Mouse (Mus musculus): ENCODE results near the gene Ccdc107. TPM values are rescaled to one million over a fixed set of nuclear protein-coding genes. Genes with fewer than 3 reads are reported as not detected.

The Ccdc107 gene
- polyA plus RNA-seq, 2 experiments, result 78.8 to 118 TPM

- H3K27me3 ChIP-seq (ENCODE audit: control insufficient read depth, insufficient read depth, low read length), result 0 out of 2 replicates have a peak, but pooled peaks cover 2% of the 10 kb centered on the region
- no peak overlapping the region for H3K4me3 ChIP-seq (replicated peaks; ENCODE audit: low read length)
- no peak overlapping the region for H3K9ac ChIP-seq (ENCODE audit: low read depth, low read length, severe bottlenecking)
- H3K9me3 ChIP-seq (ENCODE audit: control insufficient read depth, low read length), result no peaks in the 10 kb centered on the region
- TF ChIP-seq POLR2A (IDR thresholded peaks at IDR 0.05; ENCODE audit: borderline replicate concordance, extremely low read depth, insufficient read depth, insufficient read length), result no peak
- 69% methylated on average over 8 of the region's 8 CpGs for WGBS
- no peak overlapping the region for H3K27ac ChIP-seq (replicated peaks; ENCODE audit: low read depth, low read length)
- DNase-seq (ENCODE audit: low spot score) (no peak), ATAC-seq (ENCODE audit: low FRiP score, low read depth) (0 out of 2 replicates have a peak, but pooled peaks have one; percentile 55)
- H3K4me1 ChIP-seq (ENCODE audit: control insufficient read depth, insufficient read depth, low read length), result no peaks in the 10 kb centered on the region
- H3K4me2 ChIP-seq (replicated peaks; ENCODE audit: low read depth, low read length, severe bottlenecking), result no peak overlapping the region
- peaks cover 49% of the 10 kb centered on the region for H3K36me3 ChIP-seq (ENCODE audit: control insufficient read depth, insufficient read depth, low read length)
These were observed 37.4 kb downstream of the Ccdc107 start for GRCm38 (mm10) chr4:43530081-43530501.

- Histone ChIP-seq H3K4me1 (ENCODE audit: control insufficient read depth, insufficient read depth, low read length) (no peaks in the 10 kb centered on the region), H3K4me2 (replicated peaks; ENCODE audit: low read depth, low read length, severe bottlenecking) (no peak overlapping the region), H3K9me3 (ENCODE audit: control insufficient read depth, low read length) (no peaks in the 10 kb centered on the region), H3K9ac (ENCODE audit: low read depth, low read length, severe bottlenecking) (no peak overlapping the region), H3K36me3 (ENCODE audit: control insufficient read depth, insufficient read depth, low read length) (peaks cover 54% of the 10 kb centered on the region), H3K4me3 (replicated peaks; ENCODE audit: low read length) (no peak overlapping the region), H3K27me3 (ENCODE audit: control insufficient read depth, insufficient read depth, low read length) (0 out of 2 replicates have a peak, but pooled peaks cover 2% of the 10 kb centered on the region), H3K27ac (replicated peaks; ENCODE audit: low read depth, low read length) (no peak overlapping the region)
- ATAC-seq (ENCODE audit: low FRiP score, low read depth) (no peak; the same call in 1 of the 2 replicates), DNase-seq (ENCODE audit: low spot score) (peak; percentile 64)
- 23% methylated on average over 7 of the region's 7 CpGs for WGBS
- TF ChIP-seq POLR2A (IDR thresholded peaks at IDR 0.05; ENCODE audit: borderline replicate concordance, extremely low read depth, insufficient read depth, insufficient read length), result no peak
These were observed 37.9 kb downstream of the Ccdc107 start for GRCm38 (mm10) chr4:43530581-43530980.

DNA sequence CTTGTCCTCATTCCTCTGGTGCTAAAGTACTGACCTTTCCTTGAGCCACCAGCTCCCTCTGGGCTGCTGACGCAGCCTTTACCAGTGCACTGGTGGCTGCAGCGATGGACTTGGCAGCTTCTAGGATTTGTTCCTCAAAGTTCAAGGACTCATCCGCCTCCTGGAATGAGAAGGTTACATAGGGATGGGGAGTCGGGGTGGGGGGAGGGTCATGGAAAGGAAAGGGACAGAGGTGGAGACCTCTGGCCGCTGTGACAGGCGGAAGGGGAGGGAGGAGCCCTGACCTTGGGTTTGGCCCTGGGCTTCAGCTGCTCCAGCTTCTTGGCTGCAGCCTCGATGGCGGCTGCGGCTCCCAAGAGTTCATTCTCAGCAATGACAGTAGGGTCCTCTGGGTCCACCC is 40.6 kb downstream of the Ccdc107 start:
- ATAC-seq (ENCODE audit: low FRiP score, low read depth) (no peak), DNase-seq (ENCODE audit: low spot score) (no peak)
- WGBS, result 91% methylated on average over 9 of the region's 9 CpGs
- H3K4me1 ChIP-seq (ENCODE audit: control insufficient read depth, insufficient read depth, low read length), result no peaks in the 10 kb centered on the region
- H3K27me3 ChIP-seq (ENCODE audit: control insufficient read depth, insufficient read depth, low read length), result no peaks in the 10 kb centered on the region
- peaks cover 81% of the 10 kb centered on the region for H3K36me3 ChIP-seq (ENCODE audit: control insufficient read depth, insufficient read depth, low read length)
- H3K9ac ChIP-seq (ENCODE audit: low read depth, low read length, severe bottlenecking), result no peak overlapping the region
- no peak overlapping the region for H3K4me3 ChIP-seq (replicated peaks; ENCODE audit: low read length)
- TF ChIP-seq POLR2A (IDR thresholded peaks at IDR 0.05; ENCODE audit: borderline replicate concordance, extremely low read depth, insufficient read depth, insufficient read length), result no peak
- H3K27ac ChIP-seq (replicated peaks; ENCODE audit: low read depth, low read length), result no peak overlapping the region
- no peaks in the 10 kb centered on the region for H3K9me3 ChIP-seq (ENCODE audit: control insufficient read depth, low read length)
- H3K4me2 ChIP-seq (replicated peaks; ENCODE audit: low read depth, low read length, severe bottlenecking), result no peak overlapping the region

GRCm38 (mm10) chr4:43535628-43536027 is 42.9 kb downstream of the Ccdc107 start:
- DNase-seq (ENCODE audit: low spot score) (no peak), ATAC-seq (ENCODE audit: low FRiP score, low read depth) (no peak)
- TF ChIP-seq POLR2A (IDR thresholded peaks at IDR 0.05; ENCODE audit: borderline replicate concordance, extremely low read depth, insufficient read depth, insufficient read length), result no peak
- Histone ChIP-seq H3K4me3 (replicated peaks; ENCODE audit: low read length) (no peak overlapping the region), H3K27ac (replicated peaks; ENCODE audit: low read depth, low read length) (no peak overlapping the region), H3K9ac (ENCODE audit: low read depth, low read length, severe bottlenecking) (no peak overlapping the region), H3K9me3 (ENCODE audit: control insufficient read depth, low read length) (no peaks in the 10 kb centered on the region), H3K36me3 (ENCODE audit: control insufficient read depth, insufficient read depth, low read length) (peaks cover 100% of the 10 kb centered on the region), H3K4me2 (replicated peaks; ENCODE audit: low read depth, low read length, severe bottlenecking) (no peak overlapping the region), H3K27me3 (ENCODE audit: control insufficient read depth, insufficient read depth, low read length) (no peaks in the 10 kb centered on the region), H3K4me1 (ENCODE audit: control insufficient read depth, insufficient read depth, low read length) (no peaks in the 10 kb centered on the region)
- 96% methylated on average over 8 of the region's 8 CpGs for WGBS

- ATAC-seq (ENCODE audit: low FRiP score, low read depth), result no peak
These were observed 43.3 kb downstream of the Ccdc107 start for GRCm38 (mm10) chr4:43536031-43536430.

GRCm38 (mm10) chr4:43542044-43542443 is 49.3 kb downstream of the Ccdc107 start:
- Histone ChIP-seq H3K4me3 (replicated peaks; ENCODE audit: low read length) (no peak overlapping the region), H3K27ac (replicated peaks; ENCODE audit: low read depth, low read length) (no peak overlapping the region), H3K4me2 (replicated peaks; ENCODE audit: low read depth, low read length, severe bottlenecking) (no peak overlapping the region), H3K9me3 (ENCODE audit: control insufficient read depth, low read length) (no peaks in the 10 kb centered on the region), H3K9ac (ENCODE audit: low read depth, low read length, severe bottlenecking) (no peak overlapping the region), H3K27me3 (ENCODE audit: control insufficient read depth, insufficient read depth, low read length) (no peaks in the 10 kb centered on the region), H3K4me1 (ENCODE audit: control insufficient read depth, insufficient read depth, low read length) (no peaks in the 10 kb centered on the region), H3K36me3 (ENCODE audit: control insufficient read depth, insufficient read depth, low read length) (peaks cover 95% of the 10 kb centered on the region)
- ATAC-seq (ENCODE audit: low FRiP score, low read depth) (no peak), DNase-seq (ENCODE audit: low spot score) (no peak)
- no peak for TF ChIP-seq POLR2A (IDR thresholded peaks at IDR 0.05; ENCODE audit: borderline replicate concordance, extremely low read depth, insufficient read depth, insufficient read length)
- WGBS, result 61% methylated on average over 3 of the region's 3 CpGs

More at GRCm38 (mm10) chr4:43536031-43536430, 43.3 kb downstream of the Ccdc107 start:
- Histone ChIP-seq H3K4me2 (replicated peaks; ENCODE audit: low read depth, low read length, severe bottlenecking) (no peak overlapping the region), H3K27ac (replicated peaks; ENCODE audit: low read depth, low read length) (no peak overlapping the region), H3K36me3 (ENCODE audit: control insufficient read depth, insufficient read depth, low read length) (peaks cover 100% of the 10 kb centered on the region), H3K4me1 (ENCODE audit: control insufficient read depth, insufficient read depth, low read length) (no peaks in the 10 kb centered on the region), H3K27me3 (ENCODE audit: control insufficient read depth, insufficient read depth, low read length) (no peaks in the 10 kb centered on the region), H3K4me3 (replicated peaks; ENCODE audit: low read length) (no peak overlapping the region), H3K9me3 (ENCODE audit: control insufficient read depth, low read length) (no peaks in the 10 kb centered on the region), H3K9ac (ENCODE audit: low read depth, low read length, severe bottlenecking) (no peak overlapping the region)
- TF ChIP-seq POLR2A (IDR thresholded peaks at IDR 0.05; ENCODE audit: borderline replicate concordance, extremely low read depth, insufficient read depth, insufficient read length), result no peak
- no peak for DNase-seq (ENCODE audit: low spot score)
- WGBS, result 94% methylated on average over 9 of the region's 9 CpGs

Other genes with a start within 250 kb of the Ccdc107 start
- gene Atp8b5, start 225.7 kb upstream of the Ccdc107 start, polyA plus RNA-seq (2012; rRNA removed), result 0.68 and 1.3 TPM in 2 replicates
- 0.52 and 0.57 TPM in 2 replicates for gene Atp8b5, start 225.7 kb upstream of the Ccdc107 start, polyA plus RNA-seq (2014; fragmentation: Nextera tagmentation; extraction: Ambion mirVana)
- 16.2 and 25.4 TPM in 2 replicates for gene Rusc2, start 110.9 kb upstream of the Ccdc107 start, polyA plus RNA-seq (2012; rRNA removed)
- 8.0 and 9.6 TPM in 2 replicates for gene Rusc2, start 110.9 kb upstream of the Ccdc107 start, polyA plus RNA-seq (2014; fragmentation: Nextera tagmentation; extraction: Ambion mirVana)
- gene Fam166b, start 63.8 kb upstream of the Ccdc107 start, polyA plus RNA-seq (2012; rRNA removed), result 0.20 and 0.29 TPM in 2 replicates
- gene Fam166b, start 63.8 kb upstream of the Ccdc107 start, polyA plus RNA-seq (2014; fragmentation: Nextera tagmentation; extraction: Ambion mirVana), result 0.14 and 0.33 TPM in 2 replicates
- gene Tesk1, start 51.0 kb upstream of the Ccdc107 start, polyA plus RNA-seq (2012; rRNA removed), result 47.4 and 63.1 TPM in 2 replicates
- 15.8 and 17.6 TPM in 2 replicates for gene Tesk1, start 51.0 kb upstream of the Ccdc107 start, polyA plus RNA-seq (2014; fragmentation: Nextera tagmentation; extraction: Ambion mirVana)
- 1.3 TPM in 2 replicates for gene Cd72, start 38.3 kb upstream of the Ccdc107 start, polyA plus RNA-seq (2012; rRNA removed)
- 4.4 and 7.5 TPM in 2 replicates for gene Cd72, start 38.3 kb upstream of the Ccdc107 start, polyA plus RNA-seq (2014; fragmentation: Nextera tagmentation; extraction: Ambion mirVana)
- not detected in 2 replicates for gene Sit1, start 9.2 kb upstream of the Ccdc107 start, polyA plus RNA-seq (2012; rRNA removed)
- gene Sit1, start 9.2 kb upstream of the Ccdc107 start, polyA plus RNA-seq (2014; fragmentation: Nextera tagmentation; extraction: Ambion mirVana), result not detected in 2 replicates
- gene Arhgef39, start 6.8 kb downstream of the Ccdc107 start, polyA plus RNA-seq (2012; rRNA removed), result 84.9 and 108 TPM in 2 replicates
- 25.2 and 27.6 TPM in 2 replicates for gene Arhgef39, start 6.8 kb downstream of the Ccdc107 start, polyA plus RNA-seq (2014; fragmentation: Nextera tagmentation; extraction: Ambion mirVana)
- 4.9 TPM in 2 replicates for gene Car9, start 14.1 kb downstream of the Ccdc107 start, polyA plus RNA-seq (2012; rRNA removed)
- gene Car9, start 14.1 kb downstream of the Ccdc107 start, polyA plus RNA-seq (2014; fragmentation: Nextera tagmentation; extraction: Ambion mirVana), result 1.0 and 1.2 TPM in 2 replicates
- gene Tpm2, start 30.9 kb downstream of the Ccdc107 start, polyA plus RNA-seq (2012; rRNA removed), result 206 and 361 TPM in 2 replicates
- gene Tpm2, start 30.9 kb downstream of the Ccdc107 start, polyA plus RNA-seq (2014; fragmentation: Nextera tagmentation; extraction: Ambion mirVana), result 382 and 495 TPM in 2 replicates
- gene Creb3, start 69.4 kb downstream of the Ccdc107 start, polyA plus RNA-seq (2012; rRNA removed), result 51.7 and 58.0 TPM in 2 replicates
- 71.4 and 78.5 TPM in 2 replicates for gene Creb3, start 69.4 kb downstream of the Ccdc107 start, polyA plus RNA-seq (2014; fragmentation: Nextera tagmentation; extraction: Ambion mirVana)
- 69.4 and 75.5 TPM in 2 replicates for gene Tln1, start 69.8 kb downstream of the Ccdc107 start, polyA plus RNA-seq (2012; rRNA removed)
- gene Tln1, start 69.8 kb downstream of the Ccdc107 start, polyA plus RNA-seq (2014; fragmentation: Nextera tagmentation; extraction: Ambion mirVana), result 62.4 and 63.3 TPM in 2 replicates
- gene Rgp1, start 85.8 kb downstream of the Ccdc107 start, polyA plus RNA-seq (2012; rRNA removed), result 81.9 and 101 TPM in 2 replicates
- 33.3 and 35.3 TPM in 2 replicates for gene Rgp1, start 85.8 kb downstream of the Ccdc107 start, polyA plus RNA-seq (2014; fragmentation: Nextera tagmentation; extraction: Ambion mirVana)
- gene Gba2, start 86.0 kb downstream of the Ccdc107 start, polyA plus RNA-seq (2012; rRNA removed), result 39.8 and 50.1 TPM in 2 replicates
- 18.4 and 19.9 TPM in 2 replicates for gene Gba2, start 86.0 kb downstream of the Ccdc107 start, polyA plus RNA-seq (2014; fragmentation: Nextera tagmentation; extraction: Ambion mirVana)
- gene Msmp, start 91.6 kb downstream of the Ccdc107 start, polyA plus RNA-seq (2012; rRNA removed), result 0.24 and 0.88 TPM in 2 replicates
- gene Msmp, start 91.6 kb downstream of the Ccdc107 start, polyA plus RNA-seq (2014; fragmentation: Nextera tagmentation; extraction: Ambion mirVana), result 2.8 and 3.0 TPM in 2 replicates
- gene Npr2, start 139.0 kb downstream of the Ccdc107 start, polyA plus RNA-seq (2012; rRNA removed), result 121 and 124 TPM in 2 replicates
- gene Npr2, start 139.0 kb downstream of the Ccdc107 start, polyA plus RNA-seq (2014; fragmentation: Nextera tagmentation; extraction: Ambion mirVana), result 33.3 and 34.3 TPM in 2 replicates
- 1.8 and 2.5 TPM in 2 replicates for gene Spag8, start 160.7 kb downstream of the Ccdc107 start, polyA plus RNA-seq (2012; rRNA removed)
- gene Spag8, start 160.7 kb downstream of the Ccdc107 start, polyA plus RNA-seq (2014; fragmentation: Nextera tagmentation; extraction: Ambion mirVana), result 0.58 and 0.61 TPM in 2 replicates
- gene Hint2, start 163.6 kb downstream of the Ccdc107 start, polyA plus RNA-seq (2012; rRNA removed), result 58.3 and 63.2 TPM in 2 replicates
- gene Hint2, start 163.6 kb downstream of the Ccdc107 start, polyA plus RNA-seq (2014; fragmentation: Nextera tagmentation; extraction: Ambion mirVana), result 73.8 and 87.6 TPM in 2 replicates
- 16.0 and 26.7 TPM in 2 replicates for gene Tmem8b, start 176.1 kb downstream of the Ccdc107 start, polyA plus RNA-seq (2012; rRNA removed)
- gene Tmem8b, start 176.1 kb downstream of the Ccdc107 start, polyA plus RNA-seq (2014; fragmentation: Nextera tagmentation; extraction: Ambion mirVana), result 3.8 and 5.2 TPM in 2 replicates
- 0.40 and 0.63 TPM in 2 replicates for gene Fam221b, start 176.2 kb downstream of the Ccdc107 start, polyA plus RNA-seq (2012; rRNA removed)
- gene Fam221b, start 176.2 kb downstream of the Ccdc107 start, polyA plus RNA-seq (2014; fragmentation: Nextera tagmentation; extraction: Ambion mirVana), result 4.0 and 4.3 TPM in 2 replicates
- gene Olfr70, start 207.9 kb downstream of the Ccdc107 start, polyA plus RNA-seq (2012; rRNA removed), result not detected in 2 replicates
- gene Olfr70, start 207.9 kb downstream of the Ccdc107 start, polyA plus RNA-seq (2014; fragmentation: Nextera tagmentation; extraction: Ambion mirVana), result not detected in 2 replicates
- gene Olfr71, start 217.4 kb downstream of the Ccdc107 start, polyA plus RNA-seq (2012; rRNA removed), result not detected in 2 replicates
- gene Olfr71, start 217.4 kb downstream of the Ccdc107 start, polyA plus RNA-seq (2014; fragmentation: Nextera tagmentation; extraction: Ambion mirVana), result not detected in 2 replicates
- 3.2 and 3.9 TPM in 2 replicates for gene Hrct1, start 234.3 kb downstream of the Ccdc107 start, polyA plus RNA-seq (2012; rRNA removed)
- gene Hrct1, start 234.3 kb downstream of the Ccdc107 start, polyA plus RNA-seq (2014; fragmentation: Nextera tagmentation; extraction: Ambion mirVana), result 2.1 and 2.2 TPM in 2 replicates
- gene Spaar, start 237.1 kb downstream of the Ccdc107 start, polyA plus RNA-seq (2012; rRNA removed), result 1.0 and 1.3 TPM in 2 replicates
- 0.08 and 0.10 TPM in 2 replicates for gene Spaar, start 237.1 kb downstream of the Ccdc107 start, polyA plus RNA-seq (2014; fragmentation: Nextera tagmentation; extraction: Ambion mirVana)